Comparison of ENCODE assay signal across 1 mouse cellular context in genomic region chr7:112180235-112180705, GRCm38 (mm10).
TF ChIP-seq lines count a peak whose summit lies in the region.

No protein-coding gene starts in this region.

TF ChIP-seq in CH12.LX, 34 proteins besides CTCF, POLR2A, EP300 and RAD21 (continued from another document):
- TF ChIP-seq TBP (conservative IDR thresholded peaks at IDR 0.05; ENCODE audit: low read depth, low read length) = no peak
- no peak for TF ChIP-seq MAFK (IDR thresholded peaks at IDR 0.05; ENCODE audit: insufficient replicate concordance, low read length)
- no peak for TF ChIP-seq USF2 (conservative IDR thresholded peaks at IDR 0.05; ENCODE audit: low read depth, low read length)
- no peak for TF ChIP-seq ZKSCAN1 (IDR thresholded peaks at IDR 0.05; ENCODE audit: borderline replicate concordance, low read depth, low read length)
- TF ChIP-seq MXI1 (IDR thresholded peaks at IDR 0.05; ENCODE audit: low read depth, low read length) = no peak
- no peak for TF ChIP-seq ZNF384 (IDR thresholded peaks at IDR 0.05; ENCODE audit: low read depth, low read length)
- no peak for TF ChIP-seq MYC (IDR thresholded peaks at IDR 0.05; ENCODE audit: low read depth, low read length)
- TF ChIP-seq IRF4 (IDR thresholded peaks at IDR 0.05; ENCODE audit: low read depth, low read length) = no peak
- TF ChIP-seq NRF1 (IDR thresholded peaks at IDR 0.05; ENCODE audit: low read depth, low read length) = no peak
- TF ChIP-seq BHLHE40 (IDR thresholded peaks at IDR 0.05; ENCODE audit: low read depth, low read length) = no peak
- TF ChIP-seq NELFE (IDR thresholded peaks at IDR 0.05; ENCODE audit: low read depth, low read length) = peak; percentile 44; the same call in 1 of the 2 replicates
- TF ChIP-seq GABPA (IDR thresholded peaks at IDR 0.05; ENCODE audit: insufficient replicate concordance, low read depth, low read length) = no peak
- no peak for TF ChIP-seq RCOR1 (conservative IDR thresholded peaks at IDR 0.05; ENCODE audit: low read depth, low read length)
